Mouse (Mus musculus) E14TG2a.4 (cell line): ENCODE measurements around the gene Srcin1.

ENCODE experiments used
- H3K27me3 ChIP-seq: 2 replicates; pipeline ENCODE4 v1.6.1; 2014; ENCODE audit warnings: low read length, control low read depth; ENCODE audit not compliant: insufficient read depth
- H3K36me3 ChIP-seq: 2 replicates; pipeline ENCODE4 v1.6.1; 2014; ENCODE audit warnings: low read length, control low read depth; ENCODE audit not compliant: insufficient read depth
- H3K4me1 ChIP-seq: replicated peaks from 2 replicates; pipeline ENCODE4 v1.6.1; 2014; ENCODE audit warnings: low read depth, low read length, control low read depth
- H3K4me3 ChIP-seq: replicated peaks from 2 replicates; pipeline ENCODE4 v1.5.1; 2014; ENCODE audit warnings: mild to moderate bottlenecking, low read length
- H3K9me3 ChIP-seq: 2 replicates; pipeline ENCODE4 v1.6.1; 2014; ENCODE audit warnings: low read length, control low read depth
- CTCF ChIP-seq: conservative IDR thresholded peaks from 2 replicates; pipeline ENCODE4 v1.5.1; 2014; ENCODE audit warnings: low read length
- NANOG ChIP-seq: IDR thresholded peaks from 2 replicates; pipeline ENCODE4 v1.6.1; 2014; ENCODE audit warnings: borderline replicate concordance, low read length, mixed read lengths
- POU5F1 ChIP-seq: IDR thresholded peaks from 2 replicates; pipeline ENCODE4 v1.6.1; 2014; ENCODE audit warnings: low read length, borderline replicate concordance

Gene Srcin1

DNA sequence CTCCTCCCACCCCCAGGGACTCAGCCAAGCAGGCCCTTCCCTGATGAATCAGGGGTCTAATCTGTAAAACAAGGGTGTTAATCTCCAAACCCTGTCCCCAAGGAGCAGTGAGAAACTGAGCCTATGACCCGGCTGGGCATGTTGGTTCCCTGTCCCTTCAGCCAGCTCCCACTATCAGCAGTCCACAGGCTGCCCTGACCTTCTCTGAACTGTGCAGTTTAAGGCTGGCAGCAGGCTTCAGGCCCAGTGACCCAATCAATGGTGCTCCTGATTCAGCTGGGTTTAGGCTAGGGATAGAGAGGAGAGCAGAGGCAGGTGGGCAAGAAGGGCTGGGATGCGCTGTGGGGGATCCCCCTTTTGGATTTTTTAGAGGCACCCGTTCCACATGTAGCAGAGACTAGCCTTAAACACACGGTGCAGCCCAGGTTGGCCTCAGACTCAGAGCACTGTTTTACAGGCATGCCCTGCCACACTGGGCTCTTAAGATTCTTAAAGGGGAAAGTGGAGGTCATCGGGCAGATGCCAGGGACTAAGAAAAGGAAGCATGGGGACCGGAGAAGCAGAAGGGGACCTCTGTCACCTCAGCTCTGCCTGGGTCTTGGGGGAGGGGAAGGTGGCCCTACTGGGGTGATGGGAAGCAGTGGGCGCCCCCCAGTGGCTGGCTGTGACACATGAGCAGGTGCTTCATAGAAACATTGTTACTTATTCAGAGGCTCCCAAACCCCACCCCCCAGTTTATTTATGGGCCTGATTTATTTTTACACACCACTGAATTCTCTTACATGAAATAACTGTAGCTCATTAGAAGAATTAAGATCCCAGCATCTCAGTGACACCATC is 19.2 kb downstream of the Srcin1 start:
- Histone ChIP-seq H3K27me3 (peaks cover 50% of the 10 kb centered on the region), H3K36me3 (no peaks in the 10 kb centered on the region), H3K4me1 (peaks cover 67% of the 10 kb centered on the region), H3K9me3 (no peaks in the 10 kb centered on the region), H3K4me3 (no peak overlapping the region)
- TF ChIP-seq CTCF (peak; percentile 68), POU5F1 (no peak)

DNA sequence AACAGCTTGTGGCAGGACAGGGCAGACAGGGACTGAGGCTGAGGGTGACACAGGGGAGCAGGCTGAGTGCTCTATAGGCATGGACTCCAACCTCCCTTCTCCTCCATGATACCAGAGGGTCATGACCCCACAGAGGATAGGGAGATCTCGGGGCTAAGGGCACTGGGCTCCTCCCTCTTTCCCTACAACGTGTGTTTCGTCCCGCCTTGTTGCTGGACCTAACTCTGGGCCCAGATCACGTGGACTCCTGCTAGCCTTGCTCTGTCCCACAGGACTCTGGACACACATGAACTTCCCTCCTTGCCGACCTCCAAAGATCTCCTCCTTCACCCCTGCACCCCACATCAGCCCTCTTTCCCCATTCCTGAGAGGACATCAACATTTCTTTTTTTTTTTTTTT is 20.8 kb downstream of the Srcin1 start:
- H3K36me3 ChIP-seq, result no peaks in the 10 kb centered on the region
- H3K4me1 ChIP-seq, result peaks cover 64% of the 10 kb centered on the region
- H3K27me3 ChIP-seq, result peaks cover 52% of the 10 kb centered on the region
- H3K9me3 ChIP-seq, result no peaks in the 10 kb centered on the region
- no peak overlapping the region for H3K4me3 ChIP-seq
- TF ChIP-seq NANOG (no peak), CTCF (no peak), POU5F1 (no peak)

DNA sequence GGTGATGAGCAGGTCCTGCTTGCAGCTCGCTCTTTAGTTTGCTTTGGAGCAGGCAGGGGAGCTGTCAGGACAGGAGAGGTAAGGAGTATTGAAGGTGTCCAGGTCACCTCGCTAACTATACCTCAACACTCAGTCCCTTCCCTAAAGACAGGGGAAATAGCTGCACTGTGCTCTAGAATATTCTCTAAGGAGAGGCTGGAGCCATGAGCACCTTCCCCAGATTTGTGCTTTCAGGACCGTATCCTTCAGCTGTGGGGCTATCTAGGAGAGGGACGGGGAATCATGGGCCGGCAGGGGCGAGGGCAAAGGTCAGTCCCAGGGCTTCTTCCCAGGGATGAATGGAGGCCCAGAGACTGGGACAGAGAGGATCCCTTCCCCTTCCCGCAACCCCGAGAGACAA is 23.8 kb downstream of the Srcin1 start:
- no peak for TF ChIP-seq CTCF
- TF ChIP-seq POU5F1, result no peak
- TF ChIP-seq NANOG, result no peak
- H3K36me3 ChIP-seq, result no peaks in the 10 kb centered on the region
- H3K4me3 ChIP-seq, result peak overlapping the region; percentile 61
- no peaks in the 10 kb centered on the region for H3K9me3 ChIP-seq
- peaks cover 61% of the 10 kb centered on the region for H3K27me3 ChIP-seq
- H3K4me1 ChIP-seq, result peaks cover 59% of the 10 kb centered on the region

DNA sequence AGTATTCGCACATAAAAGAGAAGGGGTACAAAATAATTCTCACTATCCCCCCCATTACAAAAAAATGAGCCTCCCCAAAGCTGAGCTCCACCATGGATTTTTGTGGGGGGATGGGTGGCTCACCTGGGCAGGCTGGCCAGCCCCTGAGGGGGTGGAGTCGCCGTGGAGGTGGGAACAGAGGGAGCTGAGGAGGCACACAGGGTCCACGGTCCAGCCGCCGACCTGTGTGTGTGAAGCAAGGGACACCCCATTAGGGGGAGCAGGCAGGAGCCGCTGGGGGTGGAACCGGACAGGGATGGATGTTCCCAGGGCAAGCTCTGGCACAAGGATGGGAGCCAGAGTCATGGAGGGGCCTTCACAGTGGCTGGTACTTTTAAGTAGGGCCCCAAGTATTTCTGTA is 27.2 kb downstream of the Srcin1 start:
- H3K27me3 ChIP-seq, result peaks cover 88% of the 10 kb centered on the region
- H3K4me3 ChIP-seq, result no peak overlapping the region
- H3K4me1 ChIP-seq, result peaks cover 55% of the 10 kb centered on the region
- no peaks in the 10 kb centered on the region for H3K9me3 ChIP-seq
- no peak for TF ChIP-seq CTCF
- TF ChIP-seq NANOG, result no peak
- H3K36me3 ChIP-seq, result no peaks in the 10 kb centered on the region

DNA sequence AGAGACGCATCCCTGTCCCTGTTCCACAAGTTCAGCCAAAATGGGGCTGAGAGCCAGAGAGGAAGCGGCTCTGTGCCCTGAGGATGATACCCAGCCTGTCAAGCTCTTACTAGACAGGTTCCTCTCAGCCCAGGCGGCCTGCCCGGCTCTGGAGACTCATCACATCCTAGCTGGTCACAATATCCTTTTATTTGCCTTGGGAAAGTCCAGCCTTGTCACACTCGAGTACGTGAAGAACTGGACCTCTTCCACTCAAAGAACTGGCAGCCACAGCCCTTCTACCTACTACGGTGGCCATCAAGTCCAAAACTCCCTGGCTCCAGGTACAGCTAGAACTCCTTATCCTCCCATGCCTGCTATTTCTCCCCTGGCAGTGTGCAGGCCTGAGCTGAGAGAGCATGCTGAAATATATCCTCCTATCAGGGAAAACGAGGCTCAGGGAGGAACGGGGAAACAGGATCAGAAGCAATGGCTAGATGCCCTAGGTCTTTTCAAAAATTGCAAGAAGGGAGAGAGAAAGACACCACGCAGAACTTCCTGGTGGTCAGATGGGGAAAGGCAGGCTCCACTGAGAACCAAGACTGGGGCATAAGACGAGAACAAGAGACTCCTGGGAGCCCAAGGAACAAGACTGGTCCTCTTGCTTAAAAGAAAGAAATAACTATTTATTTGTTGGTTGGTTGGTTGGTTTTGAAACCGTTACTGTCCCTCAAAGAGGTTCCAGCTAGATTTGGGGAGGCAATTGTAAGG is 27.9 kb downstream of the Srcin1 start:
- H3K27me3 ChIP-seq, result peaks cover 94% of the 10 kb centered on the region

DNA sequence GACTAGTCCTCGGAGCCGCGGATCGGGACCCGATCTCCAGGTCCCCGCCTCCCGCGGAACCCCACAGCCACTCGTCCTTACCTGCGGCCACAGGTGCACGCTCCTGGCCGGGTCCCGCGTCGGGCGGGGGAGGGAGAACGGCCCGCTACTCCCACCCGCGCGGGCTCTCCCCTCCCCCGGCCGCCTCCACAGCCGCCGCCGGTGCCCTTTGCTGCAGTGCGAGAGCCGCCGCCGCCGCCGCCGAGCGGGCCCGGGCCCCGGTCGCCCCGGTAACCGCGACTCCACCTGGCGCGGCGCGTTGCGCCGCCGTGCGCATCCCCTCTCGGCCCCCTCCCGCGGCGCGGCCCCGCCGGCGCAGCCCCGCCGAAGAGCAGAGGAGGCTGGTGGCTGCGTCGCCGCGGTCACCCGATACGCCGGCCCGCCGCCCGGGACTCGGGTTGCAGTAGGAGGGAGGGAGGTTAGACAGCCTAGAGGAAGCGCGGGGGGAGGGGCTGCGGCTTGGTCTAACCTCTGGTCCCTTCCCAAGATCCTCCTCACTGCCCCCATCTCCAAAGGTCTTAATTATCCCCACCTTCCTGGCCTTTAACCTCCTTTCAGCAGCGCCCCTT is 29.1 kb downstream of the Srcin1 start:
- TF ChIP-seq CTCF, result no peak
- no peak for TF ChIP-seq POU5F1
- TF ChIP-seq NANOG, result no peak
- Histone ChIP-seq H3K4me1 (peaks cover 62% of the 10 kb centered on the region), H3K9me3 (no peaks in the 10 kb centered on the region), H3K27me3 (peaks cover 94% of the 10 kb centered on the region), H3K36me3 (no peaks in the 10 kb centered on the region), H3K4me3 (peak overlapping the region; percentile 85)

More for the DNA sequence above, 27.9 kb downstream of the Srcin1 start:
- H3K4me3 ChIP-seq, result no peak overlapping the region
- peaks cover 58% of the 10 kb centered on the region for H3K4me1 ChIP-seq
- TF ChIP-seq CTCF, result peak; percentile 9; the same call in 1 of the 2 replicates
- TF ChIP-seq NANOG, result no peak
- H3K36me3 ChIP-seq, result no peaks in the 10 kb centered on the region
- no peaks in the 10 kb centered on the region for H3K9me3 ChIP-seq

DNA sequence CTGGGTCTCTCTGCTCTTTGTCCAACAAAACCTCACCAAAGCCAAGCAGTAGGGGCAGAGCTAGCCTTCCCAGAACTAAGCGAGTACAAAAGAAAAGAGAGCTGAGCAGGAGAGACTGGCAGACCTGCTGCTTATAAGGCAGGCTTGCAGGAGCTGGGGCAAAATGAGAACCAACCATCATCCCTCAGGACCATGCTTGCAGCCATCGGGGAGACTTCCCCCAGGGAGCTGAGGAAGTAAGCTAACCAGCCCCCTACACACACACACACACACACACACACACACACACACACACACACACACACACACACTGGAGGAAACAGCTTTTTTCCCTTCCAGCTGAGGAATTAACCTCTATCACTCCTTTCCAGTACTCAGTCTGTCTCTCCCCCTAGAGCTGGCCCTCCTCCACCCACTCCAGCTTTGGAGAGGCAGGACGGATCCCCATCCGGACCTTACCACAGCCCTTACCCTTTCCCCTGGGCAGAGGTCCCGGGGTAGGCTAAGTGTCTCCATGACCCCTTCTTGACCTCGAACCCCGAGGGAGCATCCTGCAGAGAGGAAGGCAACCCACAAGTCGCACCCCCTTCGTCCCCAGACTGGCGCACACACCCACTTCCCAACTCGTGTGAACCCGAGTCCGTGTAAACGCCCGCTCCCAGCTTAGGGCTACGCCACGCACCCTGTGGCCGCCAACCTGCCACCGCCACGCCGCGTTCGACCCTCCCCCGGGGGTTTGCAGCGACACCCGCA is 30.0 kb downstream of the Srcin1 start:
- TF ChIP-seq NANOG, result no peak
- no peak for TF ChIP-seq CTCF
- TF ChIP-seq POU5F1, result no peak

DNA sequence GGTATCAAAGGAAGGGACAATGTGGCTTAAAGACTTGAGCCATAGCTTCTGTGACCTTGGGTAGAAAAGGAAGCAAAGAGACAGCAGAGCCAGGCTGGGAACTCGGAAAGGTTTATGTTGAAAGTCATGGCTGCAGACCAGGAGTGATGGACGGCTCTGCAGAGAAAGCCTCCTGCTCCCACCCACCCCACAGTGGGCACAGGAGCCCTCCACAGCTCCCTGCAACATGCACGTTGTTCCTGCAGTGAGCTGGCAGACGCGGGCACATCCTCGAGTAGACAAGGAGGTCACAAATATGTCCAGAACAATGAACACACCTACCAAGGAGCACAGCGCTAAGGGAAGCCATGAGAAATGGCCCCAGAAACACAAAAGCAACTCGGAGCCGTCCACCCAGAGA is 32.1 kb downstream of the Srcin1 start:
- Histone ChIP-seq H3K36me3 (no peaks in the 10 kb centered on the region), H3K4me1 (peaks cover 69% of the 10 kb centered on the region), H3K27me3 (peaks cover 79% of the 10 kb centered on the region), H3K4me3 (no peak overlapping the region), H3K9me3 (no peaks in the 10 kb centered on the region)
- TF ChIP-seq CTCF, result no peak
- TF ChIP-seq POU5F1, result no peak
- TF ChIP-seq NANOG, result no peak

More for the DNA sequence above, 30.0 kb downstream of the Srcin1 start:
- Histone ChIP-seq H3K9me3 (no peaks in the 10 kb centered on the region), H3K4me1 (peaks cover 62% of the 10 kb centered on the region), H3K36me3 (no peaks in the 10 kb centered on the region), H3K27me3 (peaks cover 92% of the 10 kb centered on the region), H3K4me3 (peak overlapping the region; percentile 85)
